Mouse (Mus musculus) lung, embryonic 16.5 days (tissue): Measurements from ENCODE around the gene Efcab3. TPM values are rescaled to one million over a fixed set of nuclear protein-coding genes. Genes with fewer than 3 reads are reported as not detected.
"Not testable (repeated sequence)": the region's sequence is repeated elsewhere in the genome, so short reads cannot be mapped to it uniquely, and the experiment has no call there.

Experiments
- ATAC-seq: fragments of 200-750 bp; cut with Nextera tagmentation; 2 replicates; pipeline ENCODE4 v1.8.0; 2017; ENCODE audit warnings: low read depth, mild to moderate bottlenecking, moderate library complexity
- H3K27ac ChIP-seq: fragments of 300-500 bp; sonication (generic); 2 replicates; pipeline ENCODE4 v1.5.1; 2014; ENCODE audit warnings: mild to moderate bottlenecking, control low read depth, low read length
- H3K27me3 ChIP-seq: fragments of 300-500 bp; sonication (generic); 2 replicates; pipeline ENCODE4 v1.6.1; 2014; ENCODE audit warnings: low read depth, low read length, mixed read lengths; ENCODE audit not compliant: control insufficient read depth, insufficient read depth
- H3K36me3 ChIP-seq: fragments of 300-500 bp; sonication (generic); 2 replicates; pipeline ENCODE4 v1.6.1; 2014; ENCODE audit warnings: low read length; ENCODE audit not compliant: control insufficient read depth, insufficient read depth
- H3K4me1 ChIP-seq: fragments of 300-500 bp; sonication (generic); replicated peaks from 2 replicates; pipeline ENCODE4 v1.6.1; 2014; ENCODE audit warnings: low read length, mixed read lengths; ENCODE audit not compliant: control insufficient read depth, insufficient read depth
- H3K4me2 ChIP-seq: fragments of 300-500 bp; sonication (generic); 2 replicates; pipeline ENCODE4 v1.6.1; 2014; ENCODE audit warnings: low read depth, low read length, control low read depth
- H3K4me3 ChIP-seq: fragments of 300-500 bp; sonication (generic); 2 replicates; pipeline ENCODE4 v1.5.1; 2014; ENCODE audit warnings: mild to moderate bottlenecking, low read length, control low read depth
- H3K9ac ChIP-seq: fragments of 300-500 bp; sonication (generic); 2 replicates; pipeline ENCODE4 v1.6.1; 2014; ENCODE audit warnings: low read length, control low read depth
- H3K9me3 ChIP-seq: fragments of 300-500 bp; sonication (generic); 2 replicates; pipeline ENCODE4 v1.6.1; 2016; ENCODE audit warnings: low read length; ENCODE audit not compliant: control insufficient read depth
- WGBS: fragments of 180-500 bp; shearing (Covaris S2); extraction: QIAGEN DNeasy Blood & Tissue Kit; methylation state at CpG from one replicate; pipeline ENCODE4 v1.1.7; 2014; 5-methylcytosine and 5-hydroxymethylcytosine counted together
- polyA plus RNA-seq: library from polyadenylated mRNA; unstranded; fragments of >200 nt; fragmentation: Nextera tagmentation; extraction: Ambion mirVana; gene quantifications from 2 replicates; pipeline ENCODE4 v1.2.1, GENCODE M21; 2015

Gene Efcab3
- not detected in 2 replicates for polyA plus RNA-seq

DNA sequence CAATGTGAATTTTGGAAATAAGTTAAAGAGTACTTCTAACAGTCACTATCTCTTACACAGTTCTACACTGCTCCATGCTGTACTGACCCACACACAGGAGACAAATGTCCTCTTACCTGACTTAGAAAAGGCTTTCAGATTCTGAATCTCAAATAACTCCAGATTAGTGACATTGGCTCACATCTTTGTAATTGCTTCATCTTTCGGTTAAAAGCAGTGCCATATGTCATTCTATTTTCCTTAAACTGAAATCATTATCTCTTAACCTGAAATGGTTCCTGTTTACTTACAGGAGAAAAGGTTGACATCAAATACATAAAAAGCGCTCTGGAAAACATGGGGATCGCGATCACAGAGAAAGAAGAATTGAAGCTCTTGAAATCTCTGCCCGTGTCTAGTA is at the start of gene Efcab3:
Efcab3 (plus strand) TSS at position 301 of the 400 bp plus-strand sequence.
- no peaks in the 10 kb centered on the region for H3K27me3 ChIP-seq
- no peak within 1 kb of the TSS for H3K9ac ChIP-seq
- H3K4me3 ChIP-seq = no peak within 1 kb of the TSS
- no peaks in the 10 kb centered on the region for H3K4me1 ChIP-seq
- ATAC-seq = no peak
- WGBS = 90% methylated on average over 5 of the region's 5 CpGs
- no peak within 1 kb of the TSS for H3K27ac ChIP-seq
- no peaks in the 10 kb centered on the region for H3K36me3 ChIP-seq
- H3K9me3 ChIP-seq = no peaks in the 10 kb centered on the region
- H3K4me2 ChIP-seq = no peak within 1 kb of the TSS

DNA sequence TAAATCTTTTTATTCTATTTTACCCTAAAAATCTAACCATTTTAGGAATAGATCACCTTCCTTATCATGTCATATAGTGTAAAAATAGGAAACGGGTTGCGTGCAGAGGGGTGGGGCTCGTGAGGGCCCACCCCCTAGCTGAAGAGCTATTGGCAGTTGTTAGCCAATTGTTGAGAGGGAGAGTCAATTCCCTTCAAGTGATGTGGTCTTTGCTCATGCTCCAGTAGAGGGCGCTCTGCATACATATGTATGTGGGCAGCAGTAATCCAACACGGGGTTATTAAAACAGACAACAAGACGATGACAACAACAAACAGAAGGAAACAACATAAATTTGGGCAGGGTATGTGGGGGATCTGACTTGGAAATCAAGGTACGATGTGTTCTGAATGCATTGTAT is 42.3 kb upstream of the Efcab3 start:
- Histone ChIP-seq H3K9me3 (no peaks in the 10 kb centered on the region), H3K4me1 (no peaks in the 10 kb centered on the region), H3K27me3 (no peaks in the 10 kb centered on the region), H3K4me3 (no peak overlapping the region), H3K36me3 (no peaks in the 10 kb centered on the region), H3K27ac (no peak overlapping the region), H3K4me2 (no peak overlapping the region), H3K9ac (no peak overlapping the region)
- 68% methylated on average over 7 of the region's 7 CpGs for WGBS
- no peak for ATAC-seq

GRCm38 (mm10) chr11:105028744-105029348 is 34.5 kb upstream of the Efcab3 start:
- no peak for ATAC-seq
- H3K4me3 ChIP-seq = no peak overlapping the region
- H3K9ac ChIP-seq = no peak overlapping the region
- no peaks in the 10 kb centered on the region for H3K36me3 ChIP-seq
- no peaks in the 10 kb centered on the region for H3K4me1 ChIP-seq
- H3K27me3 ChIP-seq = no peaks in the 10 kb centered on the region
- H3K9me3 ChIP-seq = no peaks in the 10 kb centered on the region
- H3K4me2 ChIP-seq = no peak overlapping the region
- WGBS = 20% methylated on average over 6 of the region's 6 CpGs
- no peak overlapping the region for H3K27ac ChIP-seq

DNA sequence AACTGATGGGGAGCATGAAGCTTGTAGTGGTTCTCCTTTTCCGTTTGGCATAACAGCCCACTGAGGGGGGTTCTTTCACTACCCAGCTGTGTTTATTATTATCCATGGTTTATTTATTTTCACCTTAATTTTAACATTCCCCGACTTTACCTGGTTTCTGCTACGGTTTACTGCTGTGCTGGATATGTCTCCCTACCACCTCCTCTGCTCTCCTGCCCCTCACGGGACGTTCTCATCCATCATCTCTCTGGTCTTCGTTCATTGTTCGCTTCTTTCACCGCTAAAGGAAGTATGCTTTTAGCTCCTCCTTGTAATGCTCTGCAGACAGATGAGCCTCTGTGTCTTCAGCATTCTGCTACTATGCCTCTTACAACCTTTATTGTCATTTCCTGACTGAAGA is 33.9 kb upstream of the Efcab3 start:
- no peak overlapping the region for H3K4me3 ChIP-seq
- no peak overlapping the region for H3K4me2 ChIP-seq
- ATAC-seq = no peak
- H3K27ac ChIP-seq = no peak overlapping the region
- no peaks in the 10 kb centered on the region for H3K4me1 ChIP-seq
- H3K36me3 ChIP-seq = no peaks in the 10 kb centered on the region
- no peaks in the 10 kb centered on the region for H3K9me3 ChIP-seq
- WGBS = 39% methylated on average over 8 of the region's 8 CpGs
- H3K27me3 ChIP-seq = no peaks in the 10 kb centered on the region
- H3K9ac ChIP-seq = no peak overlapping the region

GRCm38 (mm10) chr11:105030229-105030628 is 33.2 kb upstream of the Efcab3 start:
- no peak overlapping the region for H3K4me3 ChIP-seq
- H3K27me3 ChIP-seq = no peaks in the 10 kb centered on the region
- H3K27ac ChIP-seq = no peak overlapping the region
- no peaks in the 10 kb centered on the region for H3K4me1 ChIP-seq
- no peak overlapping the region for H3K4me2 ChIP-seq
- no peaks in the 10 kb centered on the region for H3K36me3 ChIP-seq
- ATAC-seq = no peak
- H3K9ac ChIP-seq = no peak overlapping the region
- WGBS = 35% methylated on average over 6 of the region's 6 CpGs
- no peaks in the 10 kb centered on the region for H3K9me3 ChIP-seq

DNA sequence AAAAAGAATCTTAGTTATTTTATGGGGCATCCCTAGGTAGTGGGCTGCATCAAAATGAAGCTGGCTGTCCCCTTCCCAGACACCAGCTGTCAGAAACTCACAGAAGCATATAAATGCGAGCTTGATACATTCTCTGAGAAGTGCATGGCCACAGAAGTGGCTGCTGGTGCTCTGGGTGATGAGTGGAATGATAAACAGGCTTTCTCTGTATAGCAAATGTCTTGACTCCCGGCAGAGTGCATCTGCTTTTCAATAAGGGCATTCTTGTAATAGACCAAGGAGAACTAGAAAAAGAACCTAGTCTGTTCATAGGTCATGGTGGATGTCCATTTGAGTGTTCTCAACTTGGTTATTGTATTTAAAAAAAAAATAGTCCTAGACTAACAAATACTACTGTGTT is 32.3 kb upstream of the Efcab3 start:
- Histone ChIP-seq H3K9me3 (no peaks in the 10 kb centered on the region), H3K9ac (no peak overlapping the region), H3K36me3 (no peaks in the 10 kb centered on the region), H3K4me1 (no peaks in the 10 kb centered on the region), H3K4me2 (no peak overlapping the region), H3K27me3 (no peaks in the 10 kb centered on the region), H3K4me3 (no peak overlapping the region), H3K27ac (no peak overlapping the region)
- WGBS = 36% methylated on average over 2 of the region's 2 CpGs
- no peak for ATAC-seq

- Histone ChIP-seq H3K36me3 (no peaks in the 10 kb centered on the region), H3K4me3 (no peak overlapping the region), H3K4me1 (no peaks in the 10 kb centered on the region), H3K27me3 (no peaks in the 10 kb centered on the region), H3K27ac (no peak overlapping the region), H3K4me2 (no peak overlapping the region), H3K9ac (no peak overlapping the region), H3K9me3 (no peaks in the 10 kb centered on the region)
- no peak for ATAC-seq
- 91% methylated on average over 1 of the region's 1 CpGs for WGBS
Measured at GRCm38 (mm10) chr11:105035081-105035480, 28.3 kb upstream of the Efcab3 start.

DNA sequence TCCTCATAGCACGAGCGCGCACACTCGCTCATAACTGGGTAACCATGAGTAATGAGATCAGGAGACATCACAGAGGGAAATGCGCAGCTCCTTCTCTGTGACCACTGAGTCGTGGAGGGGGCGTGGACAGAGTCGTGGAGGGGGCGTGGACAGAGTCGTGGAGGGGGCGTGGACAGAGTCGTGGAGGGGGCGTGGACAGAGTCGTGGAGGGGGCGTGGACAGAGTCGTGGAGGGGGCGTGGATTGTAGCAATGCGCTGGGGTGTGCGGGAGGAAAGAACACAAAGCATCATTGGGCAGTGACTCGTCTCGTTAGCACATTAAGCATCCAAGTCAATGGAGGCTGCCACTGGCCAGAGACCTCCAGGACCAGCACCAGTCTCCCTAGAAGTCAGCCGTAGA is 49.1 kb downstream of the Efcab3 start:
- not testable (repeated sequence) for H3K27me3 ChIP-seq, H3K27ac ChIP-seq, ATAC-seq, H3K36me3 ChIP-seq, H3K9ac ChIP-seq, H3K4me1 ChIP-seq, H3K4me3 ChIP-seq, H3K9me3 ChIP-seq, H3K4me2 ChIP-seq
- WGBS = 69% methylated on average over 18 of the region's 22 CpGs

DNA sequence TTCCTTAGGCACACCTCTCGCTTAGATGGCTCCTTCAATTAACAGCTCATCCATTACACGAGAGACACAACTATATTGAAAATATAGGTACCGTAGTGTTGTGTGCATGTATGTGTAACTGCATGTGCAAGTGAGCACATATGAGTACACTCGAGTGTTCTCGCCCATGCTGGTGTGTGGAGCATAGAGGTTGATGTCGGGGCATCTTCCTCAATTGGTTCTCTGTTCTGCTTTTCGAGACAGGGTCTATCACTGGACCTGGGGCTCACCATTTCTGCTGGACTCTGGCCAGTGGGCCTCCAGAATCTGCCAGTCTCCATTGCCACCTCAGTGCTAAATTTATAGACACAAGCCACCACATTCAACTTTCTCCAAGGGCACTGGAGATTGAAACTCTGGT is 54.4 kb downstream of the Efcab3 start:
- WGBS = 81% methylated on average over 7 of the region's 7 CpGs

GRCm38 (mm10) chr11:105120551-105121061 is 57.2 kb downstream of the Efcab3 start:
- Histone ChIP-seq H3K4me1 (no peaks in the 10 kb centered on the region), H3K27me3 (no peaks in the 10 kb centered on the region), H3K36me3 (no peaks in the 10 kb centered on the region), H3K9ac (no peak overlapping the region), H3K27ac (no peak overlapping the region), H3K4me2 (no peak overlapping the region), H3K9me3 (0 out of 2 replicates have a peak, but pooled peaks cover 2% of the 10 kb centered on the region), H3K4me3 (no peak overlapping the region)
- no peak for ATAC-seq
- 22% methylated on average over 4 of the region's 4 CpGs for WGBS

More for the DNA sequence above, 54.4 kb downstream of the Efcab3 start:
- H3K4me2 ChIP-seq = no peak overlapping the region
- ATAC-seq = no peak
- no peak overlapping the region for H3K9ac ChIP-seq
- H3K27me3 ChIP-seq = no peaks in the 10 kb centered on the region
- H3K4me3 ChIP-seq = no peak overlapping the region
- no peaks in the 10 kb centered on the region for H3K36me3 ChIP-seq
- no peaks in the 10 kb centered on the region for H3K4me1 ChIP-seq
- no peak overlapping the region for H3K27ac ChIP-seq
- H3K9me3 ChIP-seq = no peaks in the 10 kb centered on the region
